Mouse (Mus musculus) skeletal muscle tissue, adult 2 months (tissue): ENCODE results near the gene Olfr741.

ENCODE experiments used
- DNase-seq: peaks from one replicate; pipeline ENCODE4 v3.0.0-alpha.2; 2012; ENCODE audit warnings: low read depth, low spot score

The Olfr741 gene

DNA sequence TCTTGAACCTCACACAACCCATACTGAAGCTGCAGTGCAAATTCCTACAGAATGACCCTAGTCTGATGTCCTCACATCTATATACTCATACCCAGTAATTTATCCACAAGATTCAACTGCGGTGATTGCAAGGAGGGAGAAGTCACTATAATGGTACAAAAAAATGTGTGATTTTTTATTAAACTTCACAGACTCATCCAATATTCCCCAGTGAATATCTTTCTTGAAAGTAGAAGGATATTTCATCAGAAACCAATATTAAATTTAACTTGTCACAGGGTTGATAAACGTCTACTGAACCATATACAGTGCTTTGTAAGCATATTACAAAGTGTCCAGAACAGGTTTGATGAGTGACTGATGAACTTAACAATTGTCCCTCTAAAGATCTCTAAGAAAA is at the start of gene Olfr741:
TSS of gene Olfr741 (plus strand) at position 301 of the 400 bp plus-strand sequence.
- no peak for DNase-seq

DNA sequence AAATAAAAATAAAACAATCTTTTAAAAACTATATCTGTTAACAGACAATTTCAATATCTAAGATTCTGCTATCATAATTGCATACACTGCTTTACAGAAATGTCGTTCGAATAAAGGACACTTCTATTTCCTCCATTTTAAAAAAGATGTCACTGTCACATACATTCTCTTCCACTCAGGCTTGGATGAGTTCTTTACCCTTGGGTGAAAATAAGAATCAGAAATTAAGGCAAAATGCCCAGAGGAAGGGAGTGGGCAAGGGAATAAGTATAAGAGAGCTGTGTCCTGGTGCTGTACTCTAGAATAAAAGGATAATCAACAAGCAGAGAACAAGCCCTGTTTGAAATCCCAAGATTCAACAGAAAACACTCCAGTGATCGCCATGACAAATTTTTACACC is 27.3 kb upstream of the Olfr741 start, which contains the start of gene Olfr740:
TSS of gene Olfr740 (plus strand) at position 301 of the 400 bp plus-strand sequence.
- no peak for DNase-seq

DNA sequence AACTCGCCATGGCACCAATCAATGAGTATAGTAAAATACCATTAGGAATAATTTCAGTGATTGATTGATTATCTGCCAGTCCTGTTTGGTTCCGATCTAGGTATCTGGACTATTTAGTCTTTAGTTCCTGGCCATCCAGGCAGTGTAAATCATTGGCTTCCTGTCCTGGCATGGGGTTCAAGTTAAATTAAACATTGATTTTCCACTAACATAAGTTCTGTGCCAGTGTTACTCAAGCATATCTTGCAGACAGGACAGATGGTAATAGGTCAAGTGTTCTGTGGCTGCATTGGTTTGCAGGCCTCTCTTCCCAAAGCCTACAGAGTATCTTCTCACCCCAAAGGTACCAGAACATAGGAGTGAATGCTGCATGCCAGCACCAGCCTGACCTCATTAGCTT is 5.9 kb downstream of the Olfr741 start:
- DNase-seq = no peak

DNA sequence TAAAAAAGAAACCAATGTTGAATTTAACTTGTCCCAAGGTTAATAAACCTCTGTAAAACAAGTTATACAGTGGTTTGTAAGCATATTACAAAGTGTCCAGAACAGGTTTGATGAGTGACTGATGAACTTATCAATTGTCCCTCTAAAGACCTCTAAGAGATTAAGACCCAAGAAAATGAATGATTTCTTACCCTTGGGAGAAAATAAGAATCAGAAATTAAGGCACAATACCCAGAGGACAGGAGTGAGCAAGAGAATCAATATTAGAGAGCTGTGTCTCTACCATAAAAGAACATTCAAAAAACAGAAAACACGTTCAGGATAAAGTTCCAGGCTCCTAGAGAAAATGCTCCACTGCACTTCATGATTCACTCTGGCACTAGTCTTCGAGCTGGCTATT is 30.8 kb downstream of the Olfr741 start, which contains the start of gene Olfr742:
TSS of gene Olfr742 (plus strand) at position 301 of the 400 bp plus-strand sequence.
- no peak for DNase-seq

DNA sequence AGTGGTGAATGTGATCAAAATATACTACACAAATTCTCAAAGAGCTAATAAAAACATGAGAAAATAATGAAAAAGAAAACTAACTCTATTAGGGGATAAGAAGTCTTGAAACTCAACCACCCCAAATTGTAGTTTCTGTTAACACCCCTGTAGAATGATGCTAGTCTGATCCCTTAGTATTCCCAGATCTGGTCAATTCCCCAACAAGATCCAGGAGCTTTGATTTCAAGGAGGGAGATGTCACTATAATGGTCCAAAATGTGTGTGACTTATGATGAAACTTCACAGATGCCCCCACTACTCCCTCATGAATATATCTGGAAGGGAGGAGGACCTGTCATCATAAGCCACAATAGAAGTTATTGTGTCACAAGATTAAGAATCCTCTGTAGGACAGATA is 49.0 kb downstream of the Olfr741 start, which contains the start of gene Olfr743:
TSS of gene Olfr743 (plus strand) at position 301 of the 400 bp plus-strand sequence.
- no peak for DNase-seq
